Mouse (Mus musculus): ENCODE results near the gene Vmn2r59. TPM values are rescaled to one million over a fixed set of nuclear protein-coding genes. Genes with fewer than 3 reads are reported as not detected.
"Not testable (repeated sequence)": the region's sequence is repeated elsewhere in the genome, so short reads cannot be mapped to it uniquely, and the experiment has no call there.

Gene Vmn2r59
- polyA plus RNA-seq (2015; fragmentation: Nextera tagmentation; extraction: Ambion mirVana): not detected in 2 replicates

DNA sequence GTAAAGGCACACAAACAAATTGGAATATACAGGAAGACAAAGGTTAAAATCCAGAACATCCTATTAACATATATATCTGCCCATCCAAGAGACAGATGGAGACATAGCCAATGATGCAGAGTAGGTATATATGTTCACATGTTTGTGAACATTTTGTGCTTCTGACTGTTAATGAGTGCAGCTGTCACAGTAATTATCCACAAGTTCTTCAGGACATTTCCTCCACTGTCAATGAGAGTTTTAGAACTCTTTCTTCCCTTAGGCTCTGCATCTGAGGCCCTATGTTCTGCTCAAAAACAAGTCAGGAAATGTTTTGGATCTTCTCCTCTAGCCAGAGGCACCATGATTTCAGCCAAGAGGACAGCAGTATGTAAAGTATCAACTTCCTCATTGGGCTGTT, at the start of gene Vmn2r59:
TSS of gene Vmn2r59 (minus strand) at position 101 of the 400 bp plus-strand sequence.
- peaks cover 9% of the 10 kb centered on the region for H3K9me3 ChIP-seq
- no peak within 1 kb of the TSS for H3K4me3 ChIP-seq
- H3K27me3 ChIP-seq: no peaks in the 10 kb centered on the region
- H3K4me1 ChIP-seq: no peaks in the 10 kb centered on the region
- no peak within 1 kb of the TSS for H3K4me2 ChIP-seq
- H3K27ac ChIP-seq: no peak within 1 kb of the TSS
- no peak within 1 kb of the TSS for H3K9ac ChIP-seq
- no peak for ATAC-seq (ENCODE audit: insufficient number of reproducible peaks, insufficient read depth, low FRiP score, low TSS enrichment, low read depth)
- H3K36me3 ChIP-seq: no peaks in the 10 kb centered on the region

DNA sequence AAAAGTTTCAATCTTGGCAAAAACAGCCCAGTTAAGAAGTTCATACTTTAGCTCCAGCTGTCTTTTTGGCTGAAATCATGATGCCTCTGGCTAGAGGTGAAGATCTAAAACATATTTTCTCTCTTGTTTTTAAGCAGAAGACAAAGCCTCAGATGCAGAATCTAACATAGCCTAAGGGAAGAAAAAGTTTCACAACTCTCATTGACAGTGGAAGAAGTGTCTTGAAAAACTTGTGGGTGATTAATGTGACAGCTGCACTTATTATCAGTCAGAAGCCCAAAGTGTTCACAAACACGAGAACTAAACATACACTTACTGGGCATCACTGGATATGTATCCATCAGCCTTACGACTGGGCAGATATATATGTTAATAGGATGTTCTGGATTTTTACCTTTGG, 48.6 kb upstream of the Vmn2r59 start, which contains the start of gene Vmn2r60:
TSS of gene Vmn2r60 (plus strand) at position 301 of the 400 bp plus-strand sequence.
- no peak within 1 kb of the TSS for H3K4me2 ChIP-seq
- H3K27me3 ChIP-seq: no peaks in the 10 kb centered on the region
- no peaks in the 10 kb centered on the region for H3K36me3 ChIP-seq
- H3K27ac ChIP-seq: no peak within 1 kb of the TSS
- no peak within 1 kb of the TSS for H3K9ac ChIP-seq
- H3K4me1 ChIP-seq: no peaks in the 10 kb centered on the region
- no peak for ATAC-seq (ENCODE audit: insufficient number of reproducible peaks, insufficient read depth, low FRiP score, low TSS enrichment, low read depth)
- 71% methylated on average over 2 of the region's 2 CpGs for WGBS
- no peaks in the 10 kb centered on the region for H3K9me3 ChIP-seq
- H3K4me3 ChIP-seq: no peak within 1 kb of the TSS

DNA sequence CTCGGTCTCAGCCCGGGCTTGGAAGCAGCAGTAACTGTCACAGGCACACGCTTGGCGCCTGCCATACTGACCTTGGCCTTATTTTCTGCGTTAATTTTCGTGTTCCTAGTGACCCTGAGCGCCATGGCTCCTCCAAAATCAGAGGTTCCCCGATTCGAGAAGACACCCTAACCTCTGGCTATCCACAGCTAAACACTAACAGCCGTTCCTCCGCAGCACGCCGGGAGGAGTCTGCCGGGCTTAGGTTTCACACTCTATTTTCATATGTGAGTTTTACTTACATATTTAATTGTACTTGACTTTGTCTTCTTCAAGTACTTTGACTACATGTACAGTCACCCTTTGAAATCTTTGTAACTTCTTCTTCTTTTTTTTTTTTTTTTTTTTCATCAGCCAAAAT, 48.2 kb upstream of the Vmn2r59 start:
- WGBS: 82% methylated on average over 14 of the region's 14 CpGs
- not testable (repeated sequence) for H3K27me3 ChIP-seq; H3K4me2 ChIP-seq; H3K4me1 ChIP-seq; H3K9ac ChIP-seq; H3K4me3 ChIP-seq; H3K9me3 ChIP-seq; ATAC-seq (ENCODE audit: insufficient number of reproducible peaks, insufficient read depth, low FRiP score, low TSS enrichment, low read depth); H3K27ac ChIP-seq; H3K36me3 ChIP-seq

Other genes starting within 250 kb of the Vmn2r59 start
- not detected in 2 replicates for gene Vmn2r58, start 186.3 kb downstream of the Vmn2r59 start, polyA plus RNA-seq (2015; fragmentation: Nextera tagmentation; extraction: Ambion mirVana)
- not detected in 2 replicates for gene Vmn2r60, start 48.7 kb upstream of the Vmn2r59 start, polyA plus RNA-seq (2015; fragmentation: Nextera tagmentation; extraction: Ambion mirVana)
- gene Vmn2r61, start 201.0 kb upstream of the Vmn2r59 start, polyA plus RNA-seq (2015; fragmentation: Nextera tagmentation; extraction: Ambion mirVana): not detected in 2 replicates